Mouse (Mus musculus) colon, adult 2 months (tissue): Measurements from ENCODE around the gene Gm7971. TPM values are rescaled to one million over a fixed set of nuclear protein-coding genes. Genes with fewer than 3 reads are reported as not detected.

Source experiments
- polyA plus RNA-seq: library from polyadenylated mRNA; depleted of rRNA; stranded (reverse); fragments of >200 nt; gene quantifications from 2 replicates; pipeline ENCODE4 v1.2.3, GENCODE M21; 2012; rRNA removed

Gene Gm7971
- not detected in 2 replicates for polyA plus RNA-seq

DNA sequence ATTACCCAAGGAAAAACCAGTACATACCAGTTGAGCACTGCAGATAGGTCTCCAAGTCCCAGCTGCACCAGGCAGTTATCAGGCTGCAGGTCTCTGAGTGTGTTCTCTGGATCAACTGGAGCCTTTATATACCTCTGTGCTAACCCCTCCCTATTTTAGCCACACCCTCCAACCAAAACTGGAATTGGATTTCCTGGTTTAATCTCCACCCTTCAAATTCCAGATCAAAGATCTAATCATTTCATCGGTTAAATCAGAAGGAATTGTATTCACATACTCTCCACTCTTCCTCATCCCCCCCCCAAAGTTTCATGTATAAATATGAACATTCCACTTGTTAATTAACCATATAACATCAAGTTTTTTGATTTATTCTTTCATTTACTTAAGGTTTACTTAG lies at the start of gene Gm7971:
Gm7971 (minus strand) TSS at position 101 of the 400 bp plus-strand sequence.

Other genes starting within 250 kb of the Gm7971 start
- gene D5Ertd577e, start 138.1 kb downstream of the Gm7971 start, polyA plus RNA-seq: not detected in 2 replicates
- gene Gm3286, start 84.1 kb downstream of the Gm7971 start, polyA plus RNA-seq: not detected in 2 replicates
- gene Gm7978, start 141.3 kb upstream of the Gm7971 start, polyA plus RNA-seq: not detected in 2 replicates
- gene Gm7982, start 147.1 kb upstream of the Gm7971 start, polyA plus RNA-seq: not detected in 2 replicates
- gene E330014E10Rik, start 181.1 kb upstream of the Gm7971 start, polyA plus RNA-seq: not detected in 2 replicates